Mouse (Mus musculus) heart, embryonic 11.5 days (tissue): ENCODE data around the gene Gimap7. TPM values are rescaled to one million over a fixed set of nuclear protein-coding genes. Genes with fewer than 3 reads are reported as not detected.

Experiments
- ATAC-seq: fragments of 200-750 bp; cut with Nextera tagmentation; replicated peaks from 2 replicates; pipeline ENCODE4 v1.8.0; 2017; ENCODE audit warnings: moderate library complexity; ENCODE audit not compliant: insufficient number of reproducible peaks, low FRiP score, low TSS enrichment
- H3K27ac ChIP-seq: fragments of 300-500 bp; sonication (generic); 2 replicates; pipeline ENCODE4 v1.5.1; 2014; ENCODE audit warnings: mild to moderate bottlenecking, low read depth, low read length
- H3K27me3 ChIP-seq: fragments of 300-500 bp; sonication (generic); 2 replicates; pipeline ENCODE4 v1.6.1; 2014; ENCODE audit warnings: mild to moderate bottlenecking, low read length, mixed read lengths; ENCODE audit not compliant: control insufficient read depth, insufficient read depth
- H3K36me3 ChIP-seq: fragments of 300-500 bp; sonication (generic); 2 replicates; pipeline ENCODE4 v1.6.1; 2014; ENCODE audit warnings: mild to moderate bottlenecking, low read length, moderate library complexity, mixed read lengths; ENCODE audit not compliant: control insufficient read depth, insufficient read depth
- H3K4me1 ChIP-seq: fragments of 300-500 bp; sonication (generic); 2 replicates; pipeline ENCODE4 v1.6.1; 2014; ENCODE audit warnings: low read length; ENCODE audit not compliant: control insufficient read depth, insufficient read depth
- H3K4me2 ChIP-seq: fragments of 300-500 bp; sonication (generic); 2 replicates; pipeline ENCODE4 v1.6.1; 2014; ENCODE audit warnings: mild to moderate bottlenecking, moderate library complexity
- H3K4me3 ChIP-seq: fragments of 300-500 bp; sonication (generic); 2 replicates; pipeline ENCODE4 v1.5.1; 2014; ENCODE audit warnings: low read depth, low read length
- H3K9ac ChIP-seq: fragments of 300-500 bp; sonication (generic); 2 replicates; pipeline ENCODE4 v1.6.1; 2014; ENCODE audit warnings: mild to moderate bottlenecking, low read depth, low read length, moderate library complexity
- H3K9me3 ChIP-seq: fragments of 300-500 bp; sonication (generic); replicated peaks from 2 replicates; pipeline ENCODE4 v1.6.1; 2016; ENCODE audit warnings: low read length; ENCODE audit not compliant: control insufficient read depth
- WGBS: fragments of 180-500 bp; shearing (Covaris S2); extraction: QIAGEN DNeasy Blood & Tissue Kit; methylation state at CpG from one replicate; pipeline ENCODE4 v1.1.7; 2014; ENCODE audit not compliant: insufficient replicate concordance; 5-methylcytosine and 5-hydroxymethylcytosine counted together
- polyA plus RNA-seq: library from polyadenylated mRNA; unstranded; fragments of >200 nt; fragmentation: Nextera tagmentation; extraction: Ambion mirVana; gene quantifications from 2 replicates; pipeline ENCODE4 v1.2.1, GENCODE M21; 2014

Gimap7 gene
- polyA plus RNA-seq, 1 experiment from 2014 or later, result not detected

DNA sequence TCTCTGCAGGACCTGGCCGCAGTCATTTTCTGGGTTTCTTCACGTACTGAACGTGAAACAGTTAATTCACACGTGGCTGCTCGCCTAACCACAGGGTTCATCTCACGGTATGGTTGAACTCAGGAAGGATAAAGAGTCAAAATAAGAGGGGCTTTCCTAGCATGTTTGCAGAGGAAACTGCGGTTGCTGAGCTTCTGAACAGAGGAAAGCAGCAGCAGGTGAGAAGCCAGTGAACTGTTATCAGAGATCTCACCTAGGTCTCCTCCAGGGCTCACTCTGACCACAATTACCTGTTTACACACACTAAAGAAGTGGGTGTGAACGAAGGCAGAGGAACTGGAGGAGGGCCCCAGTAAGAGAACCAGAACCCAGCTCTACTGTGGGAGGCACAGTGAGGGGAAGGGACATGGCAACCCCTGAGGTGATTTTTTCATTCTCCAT is 14.5 kb downstream of the Gimap7 start:
- H3K36me3 ChIP-seq, result no peaks in the 10 kb centered on the region
- H3K9ac ChIP-seq, result no peak overlapping the region
- H3K4me3 ChIP-seq, result no peak overlapping the region
- no peak for ATAC-seq
- WGBS, result 45% methylated on average over 8 of the region's 8 CpGs
- no peak overlapping the region for H3K4me2 ChIP-seq
- H3K4me1 ChIP-seq, result no peaks in the 10 kb centered on the region
- H3K27me3 ChIP-seq, result no peaks in the 10 kb centered on the region
- no peak overlapping the region for H3K27ac ChIP-seq
- no peaks in the 10 kb centered on the region for H3K9me3 ChIP-seq

DNA sequence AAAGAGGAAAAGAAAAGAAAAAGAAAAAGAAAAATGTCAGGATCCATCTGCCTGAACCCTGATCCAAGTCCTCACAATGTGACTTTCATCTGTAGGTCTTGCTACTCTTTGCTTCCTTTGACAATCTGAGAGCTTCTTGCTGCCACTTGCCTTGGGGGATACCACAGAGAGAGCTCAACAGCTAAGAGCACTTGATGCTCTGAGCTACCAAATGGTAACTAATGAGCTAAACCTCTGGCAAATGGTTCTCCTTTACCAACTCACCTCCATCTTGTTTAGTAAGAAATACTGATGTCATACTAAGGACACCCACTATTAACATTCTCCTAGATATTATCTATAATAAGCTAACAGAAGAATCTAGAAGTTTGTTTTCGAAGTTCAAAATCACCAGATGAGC is 15.2 kb downstream of the Gimap7 start:
- no peak overlapping the region for H3K27ac ChIP-seq
- no peak overlapping the region for H3K9ac ChIP-seq
- ATAC-seq, result no peak
- H3K27me3 ChIP-seq, result no peaks in the 10 kb centered on the region
- no peak overlapping the region for H3K4me3 ChIP-seq
- no peaks in the 10 kb centered on the region for H3K36me3 ChIP-seq
- H3K4me2 ChIP-seq, result no peak overlapping the region
- H3K9me3 ChIP-seq, result no peaks in the 10 kb centered on the region
- WGBS, result 86% methylated on average over 1 of the region's 1 CpGs
- H3K4me1 ChIP-seq, result no peaks in the 10 kb centered on the region

DNA sequence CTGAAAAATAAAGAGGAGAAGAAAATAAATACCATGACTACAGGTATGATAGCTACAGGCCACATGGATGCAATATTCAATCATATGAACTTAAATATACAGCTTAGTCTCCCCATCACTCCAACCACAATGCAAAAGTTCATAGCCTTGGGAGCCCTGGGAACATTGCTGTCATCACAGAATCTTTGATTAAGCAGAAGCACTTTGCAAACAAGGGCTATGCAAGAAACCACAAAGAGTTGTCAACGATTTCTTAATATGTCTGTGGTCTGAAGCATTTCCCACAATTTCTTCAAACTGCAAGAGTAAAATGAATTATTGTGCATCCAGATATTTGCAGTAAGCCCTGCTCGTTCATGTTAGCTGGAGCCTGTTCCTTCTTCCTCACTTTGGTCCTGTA is 18.6 kb downstream of the Gimap7 start:
- Histone ChIP-seq H3K36me3 (no peaks in the 10 kb centered on the region), H3K4me3 (no peak overlapping the region), H3K4me2 (no peak overlapping the region), H3K27me3 (peaks cover 10% of the 10 kb centered on the region), H3K4me1 (peaks cover under 1% of the 10 kb centered on the region; the same call in 1 of the 2 replicates), H3K9me3 (no peaks in the 10 kb centered on the region), H3K27ac (no peak overlapping the region), H3K9ac (no peak overlapping the region)
- ATAC-seq, result no peak
- WGBS, result 82% methylated on average over 2 of the region's 2 CpGs

DNA sequence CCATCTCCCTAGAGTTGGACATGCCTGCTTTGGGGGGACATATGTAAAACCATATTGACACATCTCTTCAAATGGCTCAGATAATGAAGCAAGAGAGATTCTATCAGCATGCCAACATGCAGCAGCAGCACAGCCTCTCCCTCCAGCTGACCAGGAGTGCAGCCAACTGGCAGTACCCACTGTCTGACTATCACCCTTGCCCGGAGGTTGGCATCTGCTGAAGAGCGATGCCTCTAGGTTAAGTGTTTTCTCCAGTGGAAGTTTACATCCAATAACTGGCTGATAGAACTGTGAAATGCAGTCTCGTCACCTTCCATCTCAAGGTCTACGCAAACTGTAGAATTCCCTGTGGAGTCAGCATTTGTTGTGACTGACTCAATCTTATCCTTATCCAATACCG is 19.3 kb downstream of the Gimap7 start:
- ATAC-seq, result no peak
- Histone ChIP-seq H3K4me1 (peaks cover 6% of the 10 kb centered on the region), H3K27ac (no peak overlapping the region), H3K4me2 (no peak overlapping the region), H3K9ac (no peak overlapping the region), H3K4me3 (no peak overlapping the region), H3K36me3 (no peaks in the 10 kb centered on the region), H3K27me3 (peaks cover 16% of the 10 kb centered on the region), H3K9me3 (no peaks in the 10 kb centered on the region)
- WGBS, result 74% methylated on average over 5 of the region's 5 CpGs

DNA sequence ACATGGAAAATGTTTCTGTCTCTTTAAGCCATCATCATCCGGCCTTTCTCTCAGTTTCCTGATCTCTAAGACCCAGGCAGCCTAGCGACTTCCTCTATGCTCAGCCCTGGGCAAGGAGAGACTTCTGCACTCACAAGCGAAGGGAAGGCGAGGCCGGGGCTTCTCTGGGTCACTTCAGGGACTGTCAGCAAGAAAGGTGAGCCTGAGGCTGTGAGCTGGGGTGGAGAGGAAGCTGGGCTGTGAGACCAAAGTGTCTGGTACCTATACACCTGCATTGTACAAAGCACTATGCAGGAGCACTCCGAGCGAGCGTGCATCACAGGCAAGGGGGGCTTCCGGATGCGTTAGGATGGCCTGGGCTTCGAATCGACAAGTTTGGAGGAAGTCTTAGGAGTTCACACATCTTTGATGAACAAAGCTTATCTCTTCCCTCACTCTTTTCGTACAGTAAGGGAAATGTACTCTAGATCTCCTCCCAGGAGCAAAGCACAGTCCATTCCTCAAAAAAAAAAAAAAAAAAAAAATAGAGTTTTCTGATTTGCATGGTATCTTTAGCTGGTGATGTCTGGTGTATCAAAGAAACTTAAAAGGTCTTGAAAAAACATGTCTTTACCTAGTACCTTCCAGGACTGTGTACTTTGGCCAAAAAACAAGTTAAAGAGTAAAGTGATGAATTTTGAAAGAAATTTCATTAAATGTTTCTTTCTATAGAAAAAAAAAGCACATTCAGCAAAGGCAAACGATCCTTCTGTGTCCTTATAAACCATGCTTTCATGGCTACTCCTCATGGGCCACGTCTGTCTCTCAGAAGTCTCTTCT is 20.7 kb downstream of the Gimap7 start, which contains the start of gene Gimap1:
Gimap1 (plus strand) TSS at position 94 of the 819 bp plus-strand sequence.
- H3K36me3 ChIP-seq, result no peaks in the 10 kb centered on the region
- no peaks in the 10 kb centered on the region for H3K9me3 ChIP-seq
- peak within 1 kb of the TSS; percentile 21 for H3K4me3 ChIP-seq
- H3K4me1 ChIP-seq, result peaks cover 11% of the 10 kb centered on the region
- H3K27ac ChIP-seq, result peak within 1 kb of the TSS; percentile 16; the same call in 1 of the 2 replicates
- 52% methylated on average over 15 of the region's 15 CpGs for WGBS
- ATAC-seq, result no peak
- peak within 1 kb of the TSS; percentile 45 for H3K4me2 ChIP-seq
- H3K27me3 ChIP-seq, result peaks cover 23% of the 10 kb centered on the region
- 0 out of 2 replicates have a peak within 1 kb of the TSS, but pooled peaks have one; percentile 0 for H3K9ac ChIP-seq

DNA sequence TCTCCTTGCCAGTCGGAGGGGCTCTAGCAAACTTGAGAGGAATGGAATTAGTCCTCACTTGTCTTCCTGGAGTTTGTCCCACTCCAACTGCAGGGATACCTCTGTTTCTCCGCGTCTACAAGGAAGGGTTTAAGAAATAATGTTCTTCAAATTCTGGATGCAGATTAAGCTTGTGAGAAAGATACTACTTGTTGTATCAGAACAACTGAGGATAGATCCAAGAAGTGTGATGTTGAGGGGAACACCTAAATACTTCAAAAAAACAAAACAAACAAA is 21.3 kb downstream of the Gimap7 start:
- Histone ChIP-seq H3K9ac (no peak overlapping the region), H3K27me3 (peaks cover 23% of the 10 kb centered on the region), H3K4me1 (peaks cover 11% of the 10 kb centered on the region), H3K9me3 (no peaks in the 10 kb centered on the region), H3K27ac (no peak overlapping the region), H3K36me3 (no peaks in the 10 kb centered on the region), H3K4me2 (peak overlapping the region; percentile 45), H3K4me3 (no peak overlapping the region; the same call in 1 of the 2 replicates)
- ATAC-seq, result no peak
- WGBS, result 74% methylated on average over 3 of the region's 3 CpGs

DNA sequence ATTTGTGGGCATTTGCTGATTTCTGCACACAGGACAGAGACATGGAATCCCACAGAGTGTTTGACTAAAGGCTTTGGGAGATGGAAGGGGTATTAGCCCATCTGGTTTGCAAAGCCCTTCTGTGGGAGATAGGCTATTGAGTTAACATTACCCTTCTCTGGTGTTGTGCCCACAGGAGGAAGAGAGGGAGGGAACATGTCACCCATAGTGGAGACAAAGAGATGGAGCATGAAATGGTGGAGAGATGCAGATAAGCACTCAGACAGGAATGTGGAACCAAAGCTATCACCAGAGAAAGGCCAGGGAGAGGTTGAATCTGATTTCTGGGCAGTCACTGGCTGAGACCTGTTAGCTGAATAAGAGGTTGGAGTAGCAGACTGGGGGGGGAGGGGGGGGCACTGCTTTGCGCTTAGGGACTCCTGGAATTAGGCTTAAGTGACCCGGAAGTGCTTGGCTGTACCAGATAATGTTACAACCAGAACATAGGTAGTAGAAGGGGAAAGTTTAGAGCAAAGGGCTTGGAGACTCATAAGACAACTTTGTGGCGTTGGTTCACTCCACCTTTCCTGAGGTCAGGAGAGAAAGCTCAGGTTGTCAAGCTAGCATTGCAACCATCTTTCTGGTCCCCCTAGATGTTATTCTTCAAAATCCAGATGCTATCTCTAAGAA is 22.2 kb downstream of the Gimap7 start:
- Histone ChIP-seq H3K4me2 (peak overlapping the region; percentile 45), H3K27ac (no peak overlapping the region), H3K27me3 (peaks cover 23% of the 10 kb centered on the region), H3K4me3 (no peak overlapping the region), H3K9me3 (no peaks in the 10 kb centered on the region), H3K9ac (no peak overlapping the region; the same call in 1 of the 2 replicates), H3K4me1 (peaks cover 11% of the 10 kb centered on the region), H3K36me3 (no peaks in the 10 kb centered on the region)
- WGBS, result 62% methylated on average over 3 of the region's 3 CpGs
- no peak for ATAC-seq

GRCm38 (mm10) chr6:48741273-48741672 is 22.9 kb downstream of the Gimap7 start:
- no peak for ATAC-seq
- H3K9me3 ChIP-seq, result no peaks in the 10 kb centered on the region
- H3K27ac ChIP-seq, result no peak overlapping the region
- no peak overlapping the region for H3K4me3 ChIP-seq
- H3K9ac ChIP-seq, result no peak overlapping the region
- H3K4me1 ChIP-seq, result peaks cover 11% of the 10 kb centered on the region
- H3K36me3 ChIP-seq, result no peaks in the 10 kb centered on the region
- peaks cover 23% of the 10 kb centered on the region for H3K27me3 ChIP-seq
- no peak overlapping the region for H3K4me2 ChIP-seq
- 34% methylated on average over 3 of the region's 3 CpGs for WGBS
